Mouse (Mus musculus) large intestine, adult 2 months (tissue): Measurements from ENCODE around the gene Olfr486. TPM values are rescaled to one million over a fixed set of nuclear protein-coding genes. Genes with fewer than 3 reads are reported as not detected.
"Not testable (repeated sequence)": the region's sequence is repeated elsewhere in the genome, so short reads cannot be mapped to it uniquely, and the experiment has no call there.

Experiments used
- DNase-seq: peaks from one replicate; pipeline ENCODE4 v3.0.0-alpha.2; 2012; ENCODE audit warnings: low read depth, low spot score
- WGBS: fragments of 180-500 bp; shearing (Covaris S2); methylation state at CpG from one replicate; pipeline ENCODE4 v1.1.7; 2018; 5-methylcytosine and 5-hydroxymethylcytosine counted together
- polyA plus RNA-seq: library from polyadenylated mRNA; depleted of rRNA; stranded (reverse); fragments of >200 nt; gene quantifications from 2 replicates; pipeline ENCODE4 v1.2.3, GENCODE M21; 2012; rRNA removed

Gene Olfr486
- polyA plus RNA-seq: not detected in 2 replicates

GRCm38 (mm10) chr7:108172642-108173041 is at the start of gene Olfr486:
Gene Olfr486 (minus strand): TSS chr7:108172742.
- DNase-seq: not testable (repeated sequence)
- WGBS: 72% methylated on average over 1 of the region's 1 CpGs

GRCm38 (mm10) chr7:108214536-108214935 is 42.0 kb upstream of the Olfr486 start, which contains the start of gene Olfr487:
Gene Olfr487 (minus strand): TSS chr7:108214636.
- not testable (repeated sequence) for DNase-seq

GRCm38 (mm10) chr7:108196938-108197337 is 24.4 kb upstream of the Olfr486 start:
- 75% methylated on average over 6 of the region's 6 CpGs for WGBS
- no peak for DNase-seq

DNA sequence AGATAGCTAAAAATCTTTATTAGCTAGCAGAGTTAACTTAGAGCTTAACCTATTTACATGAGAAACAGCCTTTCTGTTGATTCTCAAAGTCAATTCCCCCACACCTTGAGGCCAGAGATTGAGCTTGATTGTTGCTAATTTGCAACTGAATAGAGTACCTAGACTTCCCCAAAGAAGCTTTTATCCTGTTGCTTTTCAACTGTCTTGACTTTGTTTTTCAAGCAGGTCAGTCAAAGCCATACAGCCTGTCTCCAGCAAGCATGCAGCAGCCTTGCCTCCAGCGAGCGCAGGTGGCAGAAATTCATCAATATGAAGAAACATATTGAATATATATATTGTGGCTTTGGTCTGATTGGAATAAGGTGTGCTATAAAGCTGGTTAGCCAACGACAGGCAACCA is 23.8 kb upstream of the Olfr486 start:
- not testable (repeated sequence) for DNase-seq
- WGBS: 63% methylated on average over 3 of the region's 3 CpGs

- 59% methylated on average over 1 of the region's 1 CpGs for WGBS
- DNase-seq: not testable (repeated sequence)
These were observed 20.2 kb upstream of the Olfr486 start for GRCm38 (mm10) chr7:108192714-108193113.

DNA sequence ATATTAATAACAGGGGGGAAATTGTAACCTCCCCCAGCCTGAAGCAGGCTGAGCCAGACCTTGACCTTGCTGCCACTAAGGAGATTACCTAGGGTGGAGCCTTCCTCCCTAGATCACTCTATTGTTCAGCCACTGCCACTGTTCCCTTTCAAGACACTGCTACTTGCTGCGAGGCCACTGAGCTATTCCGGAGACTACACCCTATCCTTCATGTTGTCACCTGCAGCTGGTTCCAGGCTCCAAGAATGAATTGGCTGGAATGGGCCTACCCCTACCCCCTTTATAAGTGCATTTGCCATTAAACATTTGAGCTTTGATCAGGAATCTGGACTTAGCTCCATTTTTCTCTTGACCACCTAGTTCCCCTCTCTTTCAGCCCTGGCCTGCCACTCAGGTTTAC is 18.7 kb upstream of the Olfr486 start:
- DNase-seq: not testable (repeated sequence)
- 60% methylated on average over 2 of the region's 2 CpGs for WGBS

DNA sequence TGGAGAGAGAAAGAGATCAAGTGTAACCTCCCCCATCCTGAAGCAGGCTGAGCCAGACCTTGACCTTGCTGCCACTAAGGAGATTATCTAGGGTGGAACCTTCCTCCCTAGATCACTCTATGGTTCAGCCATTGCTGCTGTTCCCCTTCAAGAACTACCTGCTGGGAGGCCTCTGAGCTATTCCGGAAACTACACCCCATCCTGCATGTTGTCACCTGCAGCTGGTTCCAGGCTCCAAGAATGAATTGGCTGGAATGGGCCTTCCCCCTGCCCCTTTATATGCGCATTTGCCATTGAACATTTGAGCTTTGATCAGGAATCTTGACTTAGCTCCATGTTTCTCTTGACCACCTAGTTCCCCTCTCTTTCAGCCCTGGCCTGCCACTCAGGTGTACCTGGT is 12.7 kb upstream of the Olfr486 start:
- not testable (repeated sequence) for DNase-seq
- 89% methylated on average over 2 of the region's 2 CpGs for WGBS

DNA sequence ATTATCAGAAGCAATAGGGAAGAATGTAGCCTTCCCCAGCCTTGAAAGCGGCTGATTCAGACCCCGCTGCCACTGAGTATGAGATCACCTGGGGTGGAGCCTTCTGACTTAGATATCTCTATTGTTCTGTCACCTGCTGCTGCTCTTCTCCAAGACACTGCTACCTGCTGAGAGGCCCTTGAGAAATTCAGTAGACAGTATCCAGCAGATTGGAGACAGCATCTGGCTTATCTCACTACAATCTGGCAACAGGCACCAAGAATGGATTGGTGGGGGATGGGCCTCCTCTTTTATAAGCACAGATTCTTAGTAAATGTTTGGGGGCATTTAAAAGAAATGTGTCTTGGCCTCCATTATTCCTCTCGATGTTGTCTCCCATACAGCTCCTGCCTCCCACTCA is 11.9 kb upstream of the Olfr486 start:
- WGBS: 72% methylated on average over 3 of the region's 3 CpGs

GRCm38 (mm10) chr7:108159771-108160170 is 12.8 kb downstream of the Olfr486 start, which contains the start of gene Olfr485:
Gene Olfr485 (minus strand): TSS chr7:108159871.
- no peak for DNase-seq

More for the DNA sequence above, 11.9 kb upstream of the Olfr486 start:
- DNase-seq: not testable (repeated sequence)

DNA sequence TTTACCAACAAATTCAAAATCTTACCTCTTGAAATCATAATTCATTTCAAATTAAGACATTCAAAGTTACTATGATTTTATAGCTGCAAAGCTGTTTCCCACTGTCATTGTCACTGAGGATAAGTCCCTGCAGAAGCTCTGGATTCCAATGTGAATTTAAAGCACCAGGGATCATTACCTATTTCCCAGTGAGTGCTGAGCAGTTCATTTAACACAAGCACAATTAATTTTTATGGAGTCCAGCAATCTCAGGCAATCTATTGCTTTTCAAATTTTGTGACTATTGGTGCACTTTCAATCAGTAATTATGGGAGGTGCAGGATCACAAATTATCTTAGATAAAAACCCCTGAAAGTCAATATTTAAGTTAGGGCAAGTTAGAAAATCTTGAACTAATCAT is 45.2 kb downstream of the Olfr486 start, which contains the start of gene Olfr484:
TSS of gene Olfr484 (minus strand) at position 101 of the 400 bp plus-strand sequence.
- DNase-seq: no peak

Other genes starting within 250 kb of the Olfr486 start
- not detected in 2 replicates for gene Olfr473, start 242.3 kb downstream of the Olfr486 start, polyA plus RNA-seq
- not detected in 2 replicates for gene Olfr474, start 218.1 kb downstream of the Olfr486 start, polyA plus RNA-seq
- gene Olfr476, start 207.9 kb downstream of the Olfr486 start, polyA plus RNA-seq: not detected in 2 replicates
- gene Olfr477, start 186.0 kb downstream of the Olfr486 start, polyA plus RNA-seq: not detected in 2 replicates
- not detected in 2 replicates for gene Olfr478, start 138.8 kb downstream of the Olfr486 start, polyA plus RNA-seq
- not detected in 2 replicates for gene Olfr479, start 122.0 kb downstream of the Olfr486 start, polyA plus RNA-seq
- gene Olfr480, start 105.4 kb downstream of the Olfr486 start, polyA plus RNA-seq: not detected in 2 replicates
- not detected in 2 replicates for gene Olfr481, start 92.9 kb downstream of the Olfr486 start, polyA plus RNA-seq
- not detected in 2 replicates for gene Olfr482, start 75.2 kb downstream of the Olfr486 start, polyA plus RNA-seq
- not detected in 2 replicates for gene Olfr483, start 71.9 kb downstream of the Olfr486 start, polyA plus RNA-seq
- not detected in 2 replicates for gene Olfr484, start 45.3 kb downstream of the Olfr486 start, polyA plus RNA-seq
- not detected in 2 replicates for gene Olfr485, start 12.9 kb downstream of the Olfr486 start, polyA plus RNA-seq
- gene Olfr487, start 41.9 kb upstream of the Olfr486 start, polyA plus RNA-seq: not detected in 2 replicates
- not detected in 2 replicates for gene Olfr488, start 85.6 kb upstream of the Olfr486 start, polyA plus RNA-seq
- gene Olfr490, start 116.2 kb upstream of the Olfr486 start, polyA plus RNA-seq: not detected in 2 replicates
- not detected in 2 replicates for gene Olfr491, start 140.7 kb upstream of the Olfr486 start, polyA plus RNA-seq
- gene Olfr492, start 150.9 kb upstream of the Olfr486 start, polyA plus RNA-seq: not detected in 2 replicates
- gene Olfr493, start 174.2 kb upstream of the Olfr486 start, polyA plus RNA-seq: not detected in 2 replicates
- gene Olfr494, start 192.6 kb upstream of the Olfr486 start, polyA plus RNA-seq: not detected in 2 replicates
- gene Olfr495, start 220.4 kb upstream of the Olfr486 start, polyA plus RNA-seq: not detected in 2 replicates
- not detected in 2 replicates for gene Olfr497, start 247.7 kb upstream of the Olfr486 start, polyA plus RNA-seq